Mouse (Mus musculus): ENCODE measurements around the gene Grin2a.

GRCm38 (mm10) chr16:9900196-9900595 lies 95.2 kb downstream of the Grin2a start:
- TF ChIP-seq POLR2A (IDR thresholded peaks at IDR 0.05; ENCODE audit: low read depth, low read length) (no peak), CTCF (IDR thresholded peaks at IDR 0.05; ENCODE audit: extremely low read depth, insufficient read depth, insufficient read length, insufficient replicate concordance) (no peak)
